Mouse (Mus musculus): ENCODE results near the gene Nmnat2.

Nmnat2 gene

GRCm38 (mm10) chr1:153095328-153095727, 140.5 kb downstream of the Nmnat2 start:
- DNase-seq, result no peak

GRCm38 (mm10) chr1:153095826-153096727, 141.3 kb downstream of the Nmnat2 start:
- DNase-seq, result no peak

GRCm38 (mm10) chr1:153097017-153097675, 142.4 kb downstream of the Nmnat2 start:
- DNase-seq, result no peak

- DNase-seq, result no peak
These were observed 143.8 kb downstream of the Nmnat2 start for GRCm38 (mm10) chr1:153098586-153098985.

- no peak for DNase-seq
These were observed 146.1 kb downstream of the Nmnat2 start for GRCm38 (mm10) chr1:153100912-153101311.

- DNase-seq, result peak; percentile 44
These were observed 146.6 kb downstream of the Nmnat2 start for GRCm38 (mm10) chr1:153101327-153101880.

- no peak for DNase-seq
These were observed 147.7 kb downstream of the Nmnat2 start for GRCm38 (mm10) chr1:153102296-153103185.

GRCm38 (mm10) chr1:153103186-153103554, 148.4 kb downstream of the Nmnat2 start:
- no peak for DNase-seq

GRCm38 (mm10) chr1:153104804-153105203, 150.0 kb downstream of the Nmnat2 start:
- DNase-seq, result no peak

- DNase-seq, result peak; percentile 49
These were observed 153.1 kb downstream of the Nmnat2 start for GRCm38 (mm10) chr1:153107866-153108265.

GRCm38 (mm10) chr1:153109346-153109745, 154.6 kb downstream of the Nmnat2 start:
- DNase-seq, result no peak

- DNase-seq, result no peak
These were observed 155.0 kb downstream of the Nmnat2 start for GRCm38 (mm10) chr1:153109836-153110235.

- no peak for DNase-seq
These were observed 156.8 kb downstream of the Nmnat2 start for GRCm38 (mm10) chr1:153111596-153111995.

- DNase-seq, result no peak
These were observed 160.5 kb downstream of the Nmnat2 start for GRCm38 (mm10) chr1:153115315-153115714.

- DNase-seq, result no peak
These were observed 165.8 kb downstream of the Nmnat2 start for GRCm38 (mm10) chr1:153120544-153120943.

GRCm38 (mm10) chr1:153121320-153121719, 166.5 kb downstream of the Nmnat2 start:
- DNase-seq, result no peak

- no peak for DNase-seq
These were observed 168.0 kb downstream of the Nmnat2 start for GRCm38 (mm10) chr1:153122764-153123163.

- no peak for DNase-seq
These were observed 169.7 kb downstream of the Nmnat2 start for GRCm38 (mm10) chr1:153124502-153124901.

- no peak for DNase-seq
These were observed 170.8 kb downstream of the Nmnat2 start for GRCm38 (mm10) chr1:153125287-153126275.

- DNase-seq, result peak; percentile 44
These were observed 171.9 kb downstream of the Nmnat2 start for GRCm38 (mm10) chr1:153126491-153127381.

Measured in cerebellum, adult 8-10 months (tissue).